In genomic region chr9:107606591-107606990, GRCm38 (mm10) we compare ENCODE assay signal across 8 mouse cellular contexts. TPM values are rescaled to one million over a fixed set of nuclear protein-coding genes. Genes with fewer than 3 reads are reported as not detected.
DNase-seq lines count a peak whose midpoint lies in the region; ATAC-seq lines count a peak whose summit lies in the region.

No protein-coding gene starts in this region.

- peak overlapping the region; percentile 27 for H3K9ac ChIP-seq in forebrain, embryonic 11.5 days (ENCODE audit: low read length)
- no peak overlapping the region for H3K9ac ChIP-seq in forebrain, embryonic 16.5 days (replicated peaks; ENCODE audit: low read depth, low read length)
- H3K9ac ChIP-seq in neural tube, embryonic 11.5 days (ENCODE audit: low read length): no peak overlapping the region
- H3K9ac ChIP-seq in stomach, embryonic 16.5 days (ENCODE audit: low read length): peak overlapping the region; percentile 62

- H3K27ac ChIP-seq in forebrain, embryonic 11.5 days (ENCODE audit: low read depth, low read length): no peak overlapping the region
- H3K27ac ChIP-seq in forebrain, embryonic 16.5 days (ENCODE audit: low read length): no peak overlapping the region
- H3K27ac ChIP-seq in neural tube, embryonic 11.5 days (ENCODE audit: low read depth, low read length): no peak overlapping the region; the same call in 1 of the 2 replicates
- peak overlapping the region; percentile 81 for H3K27ac ChIP-seq in stomach, embryonic 16.5 days (ENCODE audit: low read length)

- H3K9me3 ChIP-seq in forebrain, embryonic 11.5 days (ENCODE audit: control insufficient read depth, low read length): no peaks in the 10 kb centered on the region
- H3K9me3 ChIP-seq in forebrain, embryonic 16.5 days (ENCODE audit: control insufficient read depth, low read length): no peaks in the 10 kb centered on the region
- no peaks in the 10 kb centered on the region for H3K9me3 ChIP-seq in neural tube, embryonic 11.5 days (ENCODE audit: control insufficient read depth, low read length)
- no peaks in the 10 kb centered on the region for H3K9me3 ChIP-seq in stomach, embryonic 16.5 days (replicated peaks; ENCODE audit: control insufficient read depth, low read length)

- H3K4me2 ChIP-seq in forebrain, embryonic 11.5 days (ENCODE audit: low read depth, low read length, severe bottlenecking): no peak overlapping the region
- no peak overlapping the region for H3K4me2 ChIP-seq in forebrain, embryonic 16.5 days (ENCODE audit: low read length)
- peak overlapping the region; percentile 4; the same call in 1 of the 2 replicates for H3K4me2 ChIP-seq in neural tube, embryonic 11.5 days (ENCODE audit: low read depth)
- H3K4me2 ChIP-seq in stomach, embryonic 16.5 days (ENCODE audit: low read depth, low read length): peak overlapping the region; percentile 39

- no peaks in the 10 kb centered on the region for H3K36me3 ChIP-seq in forebrain, embryonic 11.5 days (ENCODE audit: control insufficient read depth, insufficient read depth, low read length)
- H3K36me3 ChIP-seq in forebrain, embryonic 16.5 days (ENCODE audit: control insufficient read depth, insufficient read depth): no peaks in the 10 kb centered on the region
- no peaks in the 10 kb centered on the region for H3K36me3 ChIP-seq in neural tube, embryonic 11.5 days (ENCODE audit: control insufficient read depth, insufficient read depth, low read length)
- no peaks in the 10 kb centered on the region for H3K36me3 ChIP-seq in stomach, embryonic 16.5 days (ENCODE audit: control insufficient read depth, insufficient read depth, low read length)

- H3K4me1 ChIP-seq in forebrain, embryonic 11.5 days (replicated peaks; ENCODE audit: control insufficient read depth, insufficient read depth, low read length): peaks cover 43% of the 10 kb centered on the region
- H3K4me1 ChIP-seq in forebrain, embryonic 16.5 days (replicated peaks; ENCODE audit: control insufficient read depth, insufficient read depth, low read length): peaks cover 10% of the 10 kb centered on the region
- peaks cover 32% of the 10 kb centered on the region for H3K4me1 ChIP-seq in neural tube, embryonic 11.5 days (ENCODE audit: control insufficient read depth, insufficient read depth, low read length)
- H3K4me1 ChIP-seq in stomach, embryonic 16.5 days (ENCODE audit: control insufficient read depth, insufficient read depth, low read length): peaks cover 42% of the 10 kb centered on the region

- no peak for ATAC-seq in forebrain, embryonic 11.5 days (replicated peaks; ENCODE audit: low FRiP score)
- ATAC-seq in forebrain, embryonic 16.5 days: no peak
- no peak for ATAC-seq in neural tube, embryonic 11.5 days (ENCODE audit: insufficient read depth, low FRiP score, low TSS enrichment)
- no peak; the same call in 1 of the 2 replicates for ATAC-seq in stomach, embryonic 16.5 days (ENCODE audit: insufficient read depth, low FRiP score)

- no peak overlapping the region for H3K4me3 ChIP-seq in forebrain, embryonic 11.5 days (ENCODE audit: low read depth, low read length)
- no peak overlapping the region for H3K4me3 ChIP-seq in forebrain, embryonic 16.5 days (replicated peaks; ENCODE audit: low read length)
- H3K4me3 ChIP-seq in neural tube, embryonic 11.5 days (ENCODE audit: low read depth, low read length): no peak overlapping the region
- peak overlapping the region; percentile 24 for H3K4me3 ChIP-seq in stomach, embryonic 16.5 days (replicated peaks; ENCODE audit: low read length)

- 17% methylated on average over 9 of the region's 9 CpGs for WGBS in forebrain, embryonic 11.5 days
- 33% methylated on average over 9 of the region's 9 CpGs for WGBS in forebrain, embryonic 16.5 days
- WGBS in neural tube, embryonic 11.5 days: 6% methylated on average over 9 of the region's 9 CpGs
- WGBS in stomach, embryonic 16.5 days: 24% methylated on average over 9 of the region's 9 CpGs

- no peak for DNase-seq in forebrain, embryonic 11.5 days (ENCODE audit: low spot score)
- DNase-seq in neural tube, embryonic 11.5 days (ENCODE audit: low spot score): no peak
- DNase-seq in neural tube, embryonic 10.5 days (ENCODE audit: extremely low spot score, low spot score): no peak
- DNase-seq in kidney, postnatal 36 days: peak; percentile 70 to 76
- no peak for DNase-seq in frontal cortex, adult 2 months (ENCODE audit: extremely low spot score in 1 of 2, low spot score in 1 of 2)
- DNase-seq in cerebellum, adult 8-10 months: no peak

- no peaks in the 10 kb centered on the region for H3K27me3 ChIP-seq in forebrain, embryonic 11.5 days (ENCODE audit: control insufficient read depth, insufficient read depth, low read length)
- no peaks in the 10 kb centered on the region for H3K27me3 ChIP-seq in forebrain, embryonic 16.5 days (replicated peaks; ENCODE audit: control insufficient read depth, insufficient read depth, low read length)
- H3K27me3 ChIP-seq in neural tube, embryonic 11.5 days (ENCODE audit: control insufficient read depth, insufficient read depth, low read length): no peaks in the 10 kb centered on the region
- no peaks in the 10 kb centered on the region for H3K27me3 ChIP-seq in stomach, embryonic 16.5 days (ENCODE audit: control insufficient read depth, insufficient read depth, low read length)

RNA-seq across cellular contexts. Expression of gene Sema3b, which starts 2.4 kb away (rescaled TPM):
- 1.7 TPM in 2 replicates for polyA plus RNA-seq in forebrain, embryonic 11.5 days (2014; fragmentation: Nextera tagmentation; extraction: Ambion mirVana)
- 2.3 and 3.0 TPM in 2 replicates for polyA plus RNA-seq in forebrain, embryonic 16.5 days (2015; fragmentation: Nextera tagmentation; extraction: Ambion mirVana)
- polyA plus RNA-seq in neural tube, embryonic 11.5 days (2014; fragmentation: Nextera tagmentation; extraction: Ambion mirVana): 2.6 and 3.0 TPM in 2 replicates
- polyA plus RNA-seq in stomach, embryonic 16.5 days (2015; fragmentation: Nextera tagmentation; extraction: Ambion mirVana): 14.9 and 16.3 TPM in 2 replicates
- 2.1 and 3.4 TPM in 2 replicates for polyA plus RNA-seq in frontal cortex, adult 2 months (2012; rRNA removed)

RNA-seq across cellular contexts. Expression of gene Ifrd2, which starts 19.1 kb away (rescaled TPM):
- polyA plus RNA-seq in forebrain, embryonic 11.5 days (2014; fragmentation: Nextera tagmentation; extraction: Ambion mirVana): 35.0 and 37.2 TPM in 2 replicates
- 14.4 and 16.8 TPM in 2 replicates for polyA plus RNA-seq in forebrain, embryonic 16.5 days (2015; fragmentation: Nextera tagmentation; extraction: Ambion mirVana)
- 35.2 and 39.0 TPM in 2 replicates for polyA plus RNA-seq in neural tube, embryonic 11.5 days (2014; fragmentation: Nextera tagmentation; extraction: Ambion mirVana)
- 62.0 and 77.7 TPM in 2 replicates for polyA plus RNA-seq in stomach, embryonic 16.5 days (2015; fragmentation: Nextera tagmentation; extraction: Ambion mirVana)
- polyA plus RNA-seq in frontal cortex, adult 2 months (2012; rRNA removed): 17.5 and 18.8 TPM in 2 replicates

RNA-seq across cellular contexts. Expression of gene Hyal3, which starts 26.0 kb away (rescaled TPM):
- polyA plus RNA-seq in forebrain, embryonic 11.5 days (2014; fragmentation: Nextera tagmentation; extraction: Ambion mirVana): 0.39 TPM in 1 of 2 replicates, not detected in the other
- 1.4 TPM in 2 replicates for polyA plus RNA-seq in forebrain, embryonic 16.5 days (2015; fragmentation: Nextera tagmentation; extraction: Ambion mirVana)
- polyA plus RNA-seq in neural tube, embryonic 11.5 days (2014; fragmentation: Nextera tagmentation; extraction: Ambion mirVana): 0.24 and 0.30 TPM in 2 replicates
- polyA plus RNA-seq in stomach, embryonic 16.5 days (2015; fragmentation: Nextera tagmentation; extraction: Ambion mirVana): 1.4 and 1.9 TPM in 2 replicates
- 0.69 and 0.74 TPM in 2 replicates for polyA plus RNA-seq in frontal cortex, adult 2 months (2012; rRNA removed)

RNA-seq across cellular contexts. Expression of gene Naa80, which starts 27.9 kb away (rescaled TPM):
- polyA plus RNA-seq in forebrain, embryonic 11.5 days (2014; fragmentation: Nextera tagmentation; extraction: Ambion mirVana): 11.3 and 15.2 TPM in 2 replicates
- 16.2 and 16.9 TPM in 2 replicates for polyA plus RNA-seq in forebrain, embryonic 16.5 days (2015; fragmentation: Nextera tagmentation; extraction: Ambion mirVana)
- 15.1 and 15.5 TPM in 2 replicates for polyA plus RNA-seq in neural tube, embryonic 11.5 days (2014; fragmentation: Nextera tagmentation; extraction: Ambion mirVana)
- 17.4 and 20.4 TPM in 2 replicates for polyA plus RNA-seq in stomach, embryonic 16.5 days (2015; fragmentation: Nextera tagmentation; extraction: Ambion mirVana)
- 15.9 and 18.3 TPM in 2 replicates for polyA plus RNA-seq in frontal cortex, adult 2 months (2012; rRNA removed)

RNA-seq across cellular contexts. Expression of gene Gnai2, which starts 28.6 kb away (rescaled TPM):
- 527 and 580 TPM in 2 replicates for polyA plus RNA-seq in forebrain, embryonic 11.5 days (2014; fragmentation: Nextera tagmentation; extraction: Ambion mirVana)
- polyA plus RNA-seq in forebrain, embryonic 16.5 days (2015; fragmentation: Nextera tagmentation; extraction: Ambion mirVana): 299 and 316 TPM in 2 replicates
- 434 and 452 TPM in 2 replicates for polyA plus RNA-seq in neural tube, embryonic 11.5 days (2014; fragmentation: Nextera tagmentation; extraction: Ambion mirVana)
- polyA plus RNA-seq in stomach, embryonic 16.5 days (2015; fragmentation: Nextera tagmentation; extraction: Ambion mirVana): 308 and 311 TPM in 2 replicates
- polyA plus RNA-seq in frontal cortex, adult 2 months (2012; rRNA removed): 334 and 351 TPM in 2 replicates

Comparison
In these comparisons a context has a peak if more than half of its experiments do, and no peak if none do; other contexts are left out.
1. H3K9ac ChIP-seq: peak in forebrain, embryonic 11.5 days (single experiment) and stomach, embryonic 16.5 days (single experiment); none in forebrain, embryonic 16.5 days (single experiment) and neural tube, embryonic 11.5 days (single experiment).
2. DNase-seq: peak in kidney, postnatal 36 days (2 of 2); none in forebrain, embryonic 11.5 days (single experiment), neural tube, embryonic 11.5 days (single experiment), neural tube, embryonic 10.5 days (single experiment), frontal cortex, adult 2 months (0 of 2) and cerebellum, adult 8-10 months (single experiment).
3. H3K4me2 ChIP-seq: peak in neural tube, embryonic 11.5 days (single experiment) and stomach, embryonic 16.5 days (single experiment); none in forebrain, embryonic 11.5 days (single experiment) and forebrain, embryonic 16.5 days (single experiment).